Mouse (Mus musculus): Measurements from ENCODE around the gene Atf1. TPM values are rescaled to one million over a fixed set of nuclear protein-coding genes. Genes with fewer than 3 reads are reported as not detected.

Gene Atf1
- total and polyA plus RNA-seq, 2 experiments, result 11.2 to 36.3 TPM

- H3K9ac ChIP-seq (ENCODE audit: low read depth, low read length), result no peak overlapping the region
- H3K27ac ChIP-seq (replicated peaks; ENCODE audit: insufficient read depth, low read depth, low read length), result no peak overlapping the region
- H3K4me1 ChIP-seq (ENCODE audit: control insufficient read depth, insufficient read depth, low read length), result no peaks in the 10 kb centered on the region
- no peaks in the 10 kb centered on the region for H3K79me2 ChIP-seq (ENCODE audit: control insufficient read depth, insufficient read depth, low read length)
- H3K4me3 ChIP-seq (ENCODE audit: insufficient read depth, low read depth, low read length), result no peak overlapping the region
- H3K27me3 ChIP-seq (ENCODE audit: control insufficient read depth, insufficient read depth, low read length), result no peaks in the 10 kb centered on the region
- no peaks in the 10 kb centered on the region for H3K36me3 ChIP-seq (ENCODE audit: control insufficient read depth, insufficient read depth, low read length)
- TF ChIP-seq POLR2A (IDR thresholded peaks at IDR 0.05; ENCODE audit: extremely low read depth, insufficient read depth, low read length), result no peak
- WGBS, result 89% methylated on average over 5 of the region's 5 CpGs
- no peak for DNase-seq (ENCODE audit: extremely low read depth, low read depth, low spot score)
Observed at GRCm38 (mm10) chr15:100297856-100298255, 70.2 kb downstream of the Atf1 start.

GRCm38 (mm10) chr15:100300499-100300898 lies 72.9 kb downstream of the Atf1 start:
- TF ChIP-seq CTCF (IDR thresholded peaks at IDR 0.05; ENCODE audit: low read depth, low read length), result no peak
- TF ChIP-seq POLR2A (IDR thresholded peaks at IDR 0.05; ENCODE audit: extremely low read depth, insufficient read depth, low read length), result no peak
- Histone ChIP-seq H3K27ac (replicated peaks; ENCODE audit: insufficient read depth, low read depth, low read length) (no peak overlapping the region), H3K27me3 (ENCODE audit: control insufficient read depth, insufficient read depth, low read length) (no peaks in the 10 kb centered on the region), H3K79me2 (ENCODE audit: control insufficient read depth, insufficient read depth, low read length) (no peaks in the 10 kb centered on the region; the same call in 1 of the 2 replicates), H3K4me3 (ENCODE audit: insufficient read depth, low read depth, low read length) (no peak overlapping the region), H3K9ac (ENCODE audit: low read depth, low read length) (no peak overlapping the region), H3K36me3 (ENCODE audit: control insufficient read depth, insufficient read depth, low read length) (no peaks in the 10 kb centered on the region), H3K4me1 (ENCODE audit: control insufficient read depth, insufficient read depth, low read length) (peaks cover 5% of the 10 kb centered on the region)
- 81% methylated on average over 6 of the region's 6 CpGs for WGBS
- no peak for DNase-seq (ENCODE audit: extremely low read depth, low read depth, low spot score)

GRCm38 (mm10) chr15:100301556-100301955 lies 73.9 kb downstream of the Atf1 start:
- WGBS, result 87% methylated on average over 15 of the region's 15 CpGs
- H3K4me1 ChIP-seq (ENCODE audit: control insufficient read depth, insufficient read depth, low read length), result peaks cover 5% of the 10 kb centered on the region
- no peak overlapping the region for H3K4me3 ChIP-seq (ENCODE audit: insufficient read depth, low read depth, low read length)

GRCm38 (mm10) chr15:100303428-100304018 lies 75.9 kb downstream of the Atf1 start:
- peak overlapping the region; percentile 83 for H3K9ac ChIP-seq (ENCODE audit: low read depth, low read length)
- peak; percentile 51 for DNase-seq (ENCODE audit: extremely low read depth, low read depth, low spot score)
- H3K79me2 ChIP-seq (ENCODE audit: control insufficient read depth, insufficient read depth, low read length), result peaks cover 11% of the 10 kb centered on the region; the same call in 1 of the 2 replicates
- H3K27me3 ChIP-seq (ENCODE audit: control insufficient read depth, insufficient read depth, low read length), result no peaks in the 10 kb centered on the region
- 29% methylated on average over 8 of the region's 8 CpGs for whole genome bisulfite sequencing
- peaks cover 7% of the 10 kb centered on the region for H3K4me1 ChIP-seq (ENCODE audit: control insufficient read depth, insufficient read depth, low read length)
- peak overlapping the region; percentile 23; the same call in 1 of the 2 replicates for H3K4me3 ChIP-seq (ENCODE audit: insufficient read depth, low read depth, low read length)
- no peak for TF ChIP-seq CTCF (IDR thresholded peaks at IDR 0.05; ENCODE audit: low read depth, low read length)
- TF ChIP-seq POLR2A (IDR thresholded peaks at IDR 0.05; ENCODE audit: extremely low read depth, insufficient read depth, low read length), result no peak
- H3K36me3 ChIP-seq (ENCODE audit: control insufficient read depth, insufficient read depth, low read length), result peaks cover 5% of the 10 kb centered on the region; the same call in 1 of the 2 replicates
- peak overlapping the region; percentile 98 for H3K27ac ChIP-seq (replicated peaks; ENCODE audit: insufficient read depth, low read depth, low read length)

More at GRCm38 (mm10) chr15:100301556-100301955, 73.9 kb downstream of the Atf1 start:
- DNase-seq (ENCODE audit: extremely low read depth, low read depth, low spot score), result no peak
- Histone ChIP-seq H3K36me3 (ENCODE audit: control insufficient read depth, insufficient read depth, low read length) (no peaks in the 10 kb centered on the region), H3K27me3 (ENCODE audit: control insufficient read depth, insufficient read depth, low read length) (no peaks in the 10 kb centered on the region), H3K9ac (ENCODE audit: low read depth, low read length) (no peak overlapping the region), H3K79me2 (ENCODE audit: control insufficient read depth, insufficient read depth, low read length) (peaks cover 2% of the 10 kb centered on the region; the same call in 1 of the 2 replicates), H3K27ac (replicated peaks; ENCODE audit: insufficient read depth, low read depth, low read length) (no peak overlapping the region)
- no peak for TF ChIP-seq POLR2A (IDR thresholded peaks at IDR 0.05; ENCODE audit: extremely low read depth, insufficient read depth, low read length)
- TF ChIP-seq CTCF (IDR thresholded peaks at IDR 0.05; ENCODE audit: low read depth, low read length), result no peak

GRCm38 (mm10) chr15:100304019-100304991 lies 76.7 kb downstream of the Atf1 start, which contains the start of gene Mettl7a1:
Mettl7a1 (plus strand) TSS chr15:100304140.
- under 1% methylated on average over 24 of the region's 30 CpGs for WGBS
- Histone ChIP-seq H3K36me3 (ENCODE audit: control insufficient read depth, insufficient read depth, low read length) (peaks cover 7% of the 10 kb centered on the region; the same call in 1 of the 2 replicates), H3K79me2 (ENCODE audit: control insufficient read depth, insufficient read depth, low read length) (peaks cover 12% of the 10 kb centered on the region; the same call in 1 of the 2 replicates), H3K4me3 (ENCODE audit: insufficient read depth, low read depth, low read length) (peak within 1 kb of the TSS; percentile 94), H3K27ac (replicated peaks; ENCODE audit: insufficient read depth, low read depth, low read length) (peak within 1 kb of the TSS; percentile 99), H3K27me3 (ENCODE audit: control insufficient read depth, insufficient read depth, low read length) (no peaks in the 10 kb centered on the region), H3K4me1 (ENCODE audit: control insufficient read depth, insufficient read depth, low read length) (peaks cover 7% of the 10 kb centered on the region), H3K9ac (ENCODE audit: low read depth, low read length) (peak within 1 kb of the TSS; percentile 94)
- peak; percentile 96 for DNase-seq (ENCODE audit: extremely low read depth, low read depth, low spot score)
- peak; percentile 98 for TF ChIP-seq POLR2A (IDR thresholded peaks at IDR 0.05; ENCODE audit: extremely low read depth, insufficient read depth, low read length)
- TF ChIP-seq CTCF (IDR thresholded peaks at IDR 0.05; ENCODE audit: low read depth, low read length), result no peak

All from liver, adult 2 months (tissue).